Mouse (Mus musculus) ES-CJ7 (cell line): Measurements from ENCODE around the gene S100a11.

Source experiments
- DNase-seq: peaks from one replicate; pipeline ENCODE4 v3.0.0; 2011; ENCODE audit warnings: low read depth, low spot score

The S100a11 gene

GRCm38 (mm10) chr3:93520330-93521193, at the start of gene S100a11:
Gene S100a11, plus strand, starts transcription at chr3:93520488.
- DNase-seq, result peak; percentile 62

- no peak for DNase-seq
Measured at GRCm38 (mm10) chr3:93480053-93480452, 40.2 kb upstream of the S100a11 start.

GRCm38 (mm10) chr3:93481982-93482616, 38.2 kb upstream of the S100a11 start:
- DNase-seq, result no peak

- DNase-seq, result no peak
Measured at GRCm38 (mm10) chr3:93485611-93486010, 34.7 kb upstream of the S100a11 start.

GRCm38 (mm10) chr3:93488541-93488940, 31.7 kb upstream of the S100a11 start:
- no peak for DNase-seq

- DNase-seq, result no peak
Measured at GRCm38 (mm10) chr3:93492176-93492575, 28.1 kb upstream of the S100a11 start.

GRCm38 (mm10) chr3:93493992-93494391, 26.3 kb upstream of the S100a11 start:
- peak; percentile 88 for DNase-seq

GRCm38 (mm10) chr3:93494774-93495173, 25.5 kb upstream of the S100a11 start:
- peak; percentile 14 for DNase-seq

- no peak for DNase-seq
Measured at GRCm38 (mm10) chr3:93497131-93497530, 23.2 kb upstream of the S100a11 start.

GRCm38 (mm10) chr3:93499129-93499528, 21.2 kb upstream of the S100a11 start:
- no peak for DNase-seq

GRCm38 (mm10) chr3:93504536-93505189, 15.6 kb upstream of the S100a11 start:
- no peak for DNase-seq

GRCm38 (mm10) chr3:93505960-93506863, 14.1 kb upstream of the S100a11 start:
- DNase-seq, result peak; percentile 73

GRCm38 (mm10) chr3:93506881-93507325, 13.4 kb upstream of the S100a11 start:
- no peak for DNase-seq

GRCm38 (mm10) chr3:93509301-93509700, 11.0 kb upstream of the S100a11 start:
- DNase-seq, result no peak

- DNase-seq, result no peak
Measured at GRCm38 (mm10) chr3:93511036-93511435, 9.3 kb upstream of the S100a11 start.

- DNase-seq, result no peak
Measured at GRCm38 (mm10) chr3:93511801-93512200, 8.5 kb upstream of the S100a11 start.

GRCm38 (mm10) chr3:93512386-93513101, 7.7 kb upstream of the S100a11 start:
- DNase-seq, result no peak

GRCm38 (mm10) chr3:93514628-93515027, 5.7 kb upstream of the S100a11 start:
- no peak for DNase-seq

- no peak for DNase-seq
Measured at GRCm38 (mm10) chr3:93517343-93517742, 2.9 kb upstream of the S100a11 start.

- DNase-seq, result no peak
Measured at GRCm38 (mm10) chr3:93519856-93520329, 395 bp upstream of the S100a11 start.
